Mouse (Mus musculus) CD4-positive, CD25-positive, alpha-beta regulatory T cell, adult 9 weeks (primary cell): Measurements from ENCODE around the gene Hormad1. TPM values are rescaled to one million over a fixed set of nuclear protein-coding genes. Genes with fewer than 3 reads are reported as not detected.

Experiments
- polyA plus RNA-seq: library from polyadenylated mRNA; unstranded; fragments of 100-300 nt; shearing (Covaris generic); gene quantifications from one replicate; pipeline ENCODE4 v1.2.1, GENCODE M21; 2017

Hormad1 gene
- not detected for polyA plus RNA-seq

DNA sequence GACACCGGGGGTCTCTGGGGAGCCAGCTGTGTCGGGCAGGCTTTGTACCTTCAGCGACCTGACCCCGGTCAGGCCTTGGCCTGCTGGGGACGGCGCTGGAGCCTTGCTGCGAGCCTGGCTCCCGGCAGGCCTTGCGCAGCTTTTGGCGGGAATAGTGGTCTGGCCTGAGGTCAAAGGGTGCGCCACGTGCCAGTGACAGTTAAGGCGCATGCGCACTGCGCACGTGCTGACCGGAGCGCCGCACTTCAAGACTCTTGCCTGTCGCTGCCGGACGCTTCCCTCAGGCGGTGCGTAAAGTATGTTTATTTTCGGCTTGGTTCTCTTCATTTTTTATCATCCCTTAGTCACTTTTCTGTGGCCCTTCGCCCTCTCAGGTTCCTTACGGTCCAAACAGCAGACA lies at the start of gene Hormad1:
TSS of gene Hormad1 (plus strand) at position 241 of the 400 bp plus-strand sequence.

DNA sequence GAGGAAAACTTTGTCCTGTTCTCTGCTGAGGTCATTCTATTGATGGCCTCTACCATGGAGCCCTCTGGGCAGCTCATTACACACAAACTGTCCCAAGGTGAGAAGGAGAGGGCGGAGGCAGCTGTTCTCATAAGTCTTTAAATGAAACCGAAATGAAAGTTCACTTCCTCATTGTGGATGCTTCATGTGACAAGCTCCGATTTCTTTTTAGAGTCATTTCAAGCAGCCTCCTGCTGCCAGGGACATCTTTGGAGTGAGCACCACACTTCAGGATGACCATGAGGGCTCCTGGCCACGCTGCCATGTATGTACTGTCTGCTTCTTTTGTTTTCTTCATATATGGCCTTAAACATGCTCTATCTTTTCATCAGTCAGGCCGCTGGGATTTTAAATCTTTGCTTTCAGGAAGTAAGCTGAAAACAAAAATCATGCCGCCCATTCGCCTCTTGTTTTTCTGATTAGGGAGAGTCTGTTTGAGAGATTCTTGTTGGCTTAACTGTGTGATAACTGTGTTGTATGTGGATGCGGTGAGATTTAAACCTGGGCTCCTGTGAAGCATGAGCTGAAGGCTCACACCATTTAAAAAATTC lies 32.8 kb upstream of the Hormad1 start, which contains the start of gene Ctss:
TSS of gene Ctss (plus strand) at position 165 of the 590 bp plus-strand sequence.

DNA sequence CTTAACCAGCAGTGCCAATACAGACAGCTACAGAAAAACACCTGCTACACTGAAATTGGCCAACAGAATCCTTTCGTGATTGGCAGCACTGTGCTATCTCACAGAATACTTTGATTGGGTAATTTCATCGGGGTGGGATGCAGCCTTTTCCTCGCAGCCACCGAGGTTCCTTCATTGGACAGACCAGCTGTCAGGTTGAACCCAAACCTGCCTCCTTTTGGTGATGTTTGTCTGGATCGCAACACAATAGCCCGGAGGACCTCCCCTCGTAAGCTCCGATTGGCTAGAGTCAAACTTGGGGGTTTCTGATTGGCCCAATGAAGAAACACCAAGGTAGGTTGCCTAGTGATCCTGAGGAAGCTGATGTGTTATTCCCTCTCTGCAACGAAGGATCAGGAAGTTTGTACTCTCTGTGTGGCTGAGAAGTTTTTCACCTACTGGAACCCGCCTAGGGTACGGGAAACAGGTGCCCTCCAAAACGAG lies 29.2 kb downstream of the Hormad1 start, which contains the start of gene Golph3l:
TSS of gene Golph3l (plus strand) at position 331 of the 483 bp plus-strand sequence.

DNA sequence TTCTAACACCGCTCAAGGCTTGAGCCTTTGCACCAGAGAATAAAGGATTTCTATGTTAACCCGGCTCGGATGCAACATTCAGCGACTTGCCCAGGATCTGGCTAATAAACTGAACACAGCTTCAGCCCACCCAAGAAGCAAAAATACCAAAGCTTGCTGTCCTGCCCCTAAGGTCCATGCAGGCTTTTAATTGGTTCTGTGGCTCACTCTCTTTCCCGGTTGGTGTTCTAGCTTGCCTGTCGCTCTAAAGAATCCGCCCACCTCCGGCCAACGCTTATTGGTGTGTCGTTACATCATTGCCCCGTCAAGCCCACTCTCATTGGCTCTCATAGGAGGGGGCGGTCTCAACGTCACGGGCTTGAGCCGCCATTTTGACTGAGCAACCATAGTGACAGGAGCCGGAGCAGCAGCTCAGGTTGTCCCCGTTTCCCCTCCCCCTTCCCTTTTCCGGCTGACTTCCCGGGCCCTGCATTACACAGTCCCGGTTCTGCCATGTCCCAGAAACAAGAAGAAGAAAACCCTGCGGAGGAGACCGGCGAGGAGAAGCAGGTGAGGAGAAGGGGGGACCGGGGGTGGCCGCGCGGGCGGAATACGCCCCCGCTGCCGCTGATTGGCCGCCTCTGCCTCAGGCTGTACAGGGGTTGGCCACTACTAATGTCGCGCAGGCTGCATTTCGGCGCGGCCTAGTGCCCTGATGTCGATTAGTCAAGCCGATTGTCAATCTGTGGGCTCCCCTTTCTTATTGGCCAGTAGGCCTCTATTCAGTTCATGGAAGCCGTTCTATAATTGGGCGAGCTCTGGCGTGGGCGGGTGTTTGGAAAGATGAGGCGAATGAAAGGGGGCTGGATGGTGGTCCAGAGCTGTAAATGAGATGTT lies 65.4 kb downstream of the Hormad1 start, which contains the start of gene Ensa:
TSS of gene Ensa (plus strand) at position 366 of the 876 bp plus-strand sequence.

Other genes with a start within 250 kb of the Hormad1 start
- 305 TPM for gene Cers2, start 244.9 kb upstream of the Hormad1 start, polyA plus RNA-seq
- gene Setdb1, start 202.5 kb upstream of the Hormad1 start, polyA plus RNA-seq: 49.6 TPM
- gene 4930558C23Rik, start 156.8 kb upstream of the Hormad1 start, polyA plus RNA-seq: not detected
- 60.8 TPM for gene Arnt, start 125.3 kb upstream of the Hormad1 start, polyA plus RNA-seq
- gene Ctsk, start 60.4 kb upstream of the Hormad1 start, polyA plus RNA-seq: 0.19 TPM
- 386 TPM for gene Ctss, start 32.9 kb upstream of the Hormad1 start, polyA plus RNA-seq
- gene Golph3l, start 29.3 kb downstream of the Hormad1 start, polyA plus RNA-seq: 55.8 TPM
- 96.7 TPM for gene Ensa, start 65.3 kb downstream of the Hormad1 start, polyA plus RNA-seq
- 42.6 TPM for gene Mcl1, start 99.1 kb downstream of the Hormad1 start, polyA plus RNA-seq
- 10.5 TPM for gene Adamtsl4, start 128.2 kb downstream of the Hormad1 start, polyA plus RNA-seq
- gene Ecm1, start 179.9 kb downstream of the Hormad1 start, polyA plus RNA-seq: 235 TPM
- 88.7 TPM for gene Tars2, start 200.5 kb downstream of the Hormad1 start, polyA plus RNA-seq